Mouse (Mus musculus) layer of hippocampus, adult 8-10 months (tissue): ENCODE measurements around the gene Gm17571. TPM values are rescaled to one million over a fixed set of nuclear protein-coding genes. Genes with fewer than 3 reads are reported as not detected.

ENCODE experiments used
- DNase-seq, 2 experiments: peaks; one replicate each; pipeline ENCODE4 v3.0.0; 2022; ENCODE audit warnings: low spot score in 2 of 2
- total RNA-seq, 4 experiments: library from RNA; stranded (reverse); gene quantifications; 2 replicates each; pipeline ENCODE4 v1.2.4; 2022

Gene Gm17571
- not detected for total RNA-seq

GRCm38 (mm10) chr9:13446703-13447285 lies at the start of gene Gm17571:
Gm17571 (minus strand) TSS chr9:13446753.
- DNase-seq, result no peak

GRCm38 (mm10) chr9:13495530-13495929 lies 49.0 kb upstream of the Gm17571 start:
- DNase-seq, result no peak

- no peak for DNase-seq
Measured at GRCm38 (mm10) chr9:13493746-13494145, 47.2 kb upstream of the Gm17571 start.

- DNase-seq, result no peak
Measured at GRCm38 (mm10) chr9:13492807-13493206, 46.3 kb upstream of the Gm17571 start.

GRCm38 (mm10) chr9:13491854-13492620 lies 45.5 kb upstream of the Gm17571 start:
- no peak for DNase-seq

GRCm38 (mm10) chr9:13491107-13491506 lies 44.6 kb upstream of the Gm17571 start:
- DNase-seq, result no peak

- no peak for DNase-seq
Measured at GRCm38 (mm10) chr9:13485914-13486313, 39.4 kb upstream of the Gm17571 start.

- DNase-seq, result no peak
Measured at GRCm38 (mm10) chr9:13484267-13485240, 38.0 kb upstream of the Gm17571 start.

GRCm38 (mm10) chr9:13483199-13484068 lies 36.9 kb upstream of the Gm17571 start:
- no peak for DNase-seq

- DNase-seq, result no peak
Measured at GRCm38 (mm10) chr9:13479275-13479674, 32.7 kb upstream of the Gm17571 start.

GRCm38 (mm10) chr9:13474951-13475350 lies 28.4 kb upstream of the Gm17571 start:
- DNase-seq, result no peak

- DNase-seq, result no peak
Measured at GRCm38 (mm10) chr9:13470013-13470412, 23.5 kb upstream of the Gm17571 start.

GRCm38 (mm10) chr9:13468778-13469177 lies 22.2 kb upstream of the Gm17571 start:
- no peak for DNase-seq

- DNase-seq, result no peak
Measured at GRCm38 (mm10) chr9:13467745-13468144, 21.2 kb upstream of the Gm17571 start.

GRCm38 (mm10) chr9:13466816-13467215 lies 20.3 kb upstream of the Gm17571 start:
- DNase-seq, result no peak

- no peak for DNase-seq
Measured at GRCm38 (mm10) chr9:13466351-13466750, 19.8 kb upstream of the Gm17571 start.

GRCm38 (mm10) chr9:13465358-13466020 lies 18.9 kb upstream of the Gm17571 start:
- DNase-seq, result no peak

GRCm38 (mm10) chr9:13460926-13461325 lies 14.4 kb upstream of the Gm17571 start:
- DNase-seq, result no peak

- DNase-seq, result no peak
Measured at GRCm38 (mm10) chr9:13460012-13460411, 13.5 kb upstream of the Gm17571 start.

- DNase-seq, result no peak
Measured at GRCm38 (mm10) chr9:13459371-13459770, 12.8 kb upstream of the Gm17571 start.
